Mouse (Mus musculus): ENCODE data around the gene Ddx24. TPM values are rescaled to one million over a fixed set of nuclear protein-coding genes. Genes with fewer than 3 reads are reported as not detected.
"Not testable (repeated sequence)": the region's sequence is repeated elsewhere in the genome, so short reads cannot be mapped to it uniquely, and the experiment has no call there.

The Ddx24 gene
- 85.0 TPM for polyA plus RNA-seq (2012; fragmentation: generic; extraction: Trizol)

GRCm38 (mm10) chr12:103425729-103426470 lies at the start of gene Ddx24:
Gene Ddx24, minus strand, starts transcription at chr12:103425830.
- peaks cover 14% of the 10 kb centered on the region for H3K36me3 ChIP-seq (ENCODE audit: control insufficient read depth, insufficient read depth)
- TF ChIP-seq CEBPB (IDR thresholded peaks at IDR 0.05; ENCODE audit: insufficient read depth, poor library complexity, severe bottlenecking) = no peak
- no peak for TF ChIP-seq TCF3 (IDR thresholded peaks at IDR 0.05; ENCODE audit: insufficient read length, low read depth)
- peak; percentile 53 for TF ChIP-seq SRF (IDR thresholded peaks at IDR 0.05; ENCODE audit: control insufficient read depth, insufficient read length, low read depth)
- TF ChIP-seq MYOD1 (IDR thresholded peaks at IDR 0.05; ENCODE audit: control insufficient read depth in 1 of 3, insufficient read length in 2 of 3, low read depth in 2 of 3) = no peak
- no peak for TF ChIP-seq TCF12 (IDR thresholded peaks at IDR 0.05; ENCODE audit: insufficient read depth, poor library complexity, severe bottlenecking)
- no peak for TF ChIP-seq USF1 (IDR thresholded peaks at IDR 0.05; ENCODE audit: low read depth)
- TF ChIP-seq POLR2A (IDR thresholded peaks at IDR 0.05; ENCODE audit: insufficient read length, low read depth) = peak; percentile 86
- no peak for TF ChIP-seq MYOG (IDR thresholded peaks at IDR 0.05; ENCODE audit: control insufficient read depth in 1 of 3, insufficient read depth in 1 of 3, insufficient read length in 2 of 3, low read depth in 2 of 3)
- TF ChIP-seq REST (IDR thresholded peaks at IDR 0.05; ENCODE audit: insufficient read depth, insufficient read length) = no peak
- TF ChIP-seq POLR2AphosphoS2 (IDR thresholded peaks at IDR 0.05; ENCODE audit: insufficient read length, low read depth) = peak; percentile 85
- H3ac ChIP-seq (ENCODE audit: control insufficient read depth, insufficient read length) = peak within 1 kb of the TSS; percentile 22
- H3K79me2 ChIP-seq (ENCODE audit: control insufficient read depth, insufficient read depth) = peaks cover 46% of the 10 kb centered on the region
- H3K27me3 ChIP-seq (ENCODE audit: control insufficient read depth, insufficient read depth, insufficient read length) = no peaks in the 10 kb centered on the region
- peak within 1 kb of the TSS; percentile 62 for H3K4me3 ChIP-seq
- H3K4me2 ChIP-seq (ENCODE audit: low read depth) = peak within 1 kb of the TSS; percentile 84

- no peak overlapping the region for H3ac ChIP-seq (ENCODE audit: control insufficient read depth, insufficient read length)
- H3K27me3 ChIP-seq (ENCODE audit: control insufficient read depth, insufficient read depth, insufficient read length) = no peaks in the 10 kb centered on the region
- H3K4me3 ChIP-seq = no peak overlapping the region
- no peak for TF ChIP-seq E2F4 (IDR thresholded peaks at IDR 0.05; ENCODE audit: insufficient read depth)
- no peak for TF ChIP-seq REST (IDR thresholded peaks at IDR 0.05; ENCODE audit: insufficient read depth, insufficient read length)
- no peak for TF ChIP-seq SRF (IDR thresholded peaks at IDR 0.05; ENCODE audit: control insufficient read depth, insufficient read length, low read depth)
- no peak for TF ChIP-seq MAX (IDR thresholded peaks at IDR 0.05; ENCODE audit: low read depth)
- no peaks in the 10 kb centered on the region for H3K36me3 ChIP-seq (ENCODE audit: control insufficient read depth, insufficient read depth)
- H3K79me2 ChIP-seq (ENCODE audit: control insufficient read depth, insufficient read depth) = no peaks in the 10 kb centered on the region
- H3K4me2 ChIP-seq (ENCODE audit: low read depth) = no peak overlapping the region
These were observed 48.9 kb upstream of the Ddx24 start for GRCm38 (mm10) chr12:103474481-103474880.

DNA sequence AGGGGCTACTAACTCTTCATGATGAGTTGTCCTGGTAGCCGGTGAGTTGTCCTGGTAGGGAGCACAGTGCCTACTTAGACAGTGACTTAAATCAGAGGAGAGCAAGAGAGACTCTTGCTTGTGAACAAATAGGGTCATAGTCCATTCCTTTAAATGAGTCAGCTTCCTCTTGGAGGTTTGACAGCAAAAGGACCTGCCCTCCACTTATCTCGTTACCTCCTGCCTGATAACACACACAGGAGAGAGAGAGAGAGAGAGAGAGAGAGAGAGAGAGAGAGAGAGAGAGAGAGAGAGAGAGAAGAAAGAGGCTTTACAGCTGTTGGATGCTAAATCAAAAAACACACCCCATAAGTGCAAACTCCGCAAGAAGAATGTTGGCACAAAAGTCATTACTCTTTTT lies 31.5 kb upstream of the Ddx24 start, which contains the start of gene Ifi27l2b:
Ifi27l2b (minus strand) TSS at position 84 of the 400 bp plus-strand sequence.
- Histone ChIP-seq H3K36me3 (ENCODE audit: control insufficient read depth, insufficient read depth) (no peaks in the 10 kb centered on the region), H3K4me3 (no peak within 1 kb of the TSS)
- no peak for TF ChIP-seq MYOD1 (IDR thresholded peaks at IDR 0.05; ENCODE audit: control insufficient read depth in 1 of 3, insufficient read length in 2 of 3, low read depth in 2 of 3)
- TF ChIP-seq POLR2A (IDR thresholded peaks at IDR 0.05; ENCODE audit: insufficient read length, low read depth) = no peak
- no peak for TF ChIP-seq REST (IDR thresholded peaks at IDR 0.05; ENCODE audit: insufficient read depth, insufficient read length)
- TF ChIP-seq MYOG (IDR thresholded peaks at IDR 0.05; ENCODE audit: control insufficient read depth in 1 of 3, insufficient read depth in 1 of 3, insufficient read length in 2 of 3, low read depth in 2 of 3) = no peak
- TF ChIP-seq SRF (IDR thresholded peaks at IDR 0.05; ENCODE audit: control insufficient read depth, insufficient read length, low read depth) = no peak
- no peak for TF ChIP-seq TCF12 (IDR thresholded peaks at IDR 0.05; ENCODE audit: insufficient read depth, poor library complexity, severe bottlenecking)
- TF ChIP-seq E2F4 (IDR thresholded peaks at IDR 0.05; ENCODE audit: insufficient read depth) = no peak
- no peak for TF ChIP-seq TCF3 (IDR thresholded peaks at IDR 0.05; ENCODE audit: insufficient read length, low read depth)
- no peak for TF ChIP-seq CEBPB (IDR thresholded peaks at IDR 0.05; ENCODE audit: insufficient read depth, poor library complexity, severe bottlenecking)
- no peak for TF ChIP-seq POLR2AphosphoS2 (IDR thresholded peaks at IDR 0.05; ENCODE audit: insufficient read length, low read depth)
- no peak for TF ChIP-seq MAX (IDR thresholded peaks at IDR 0.05; ENCODE audit: low read depth)

DNA sequence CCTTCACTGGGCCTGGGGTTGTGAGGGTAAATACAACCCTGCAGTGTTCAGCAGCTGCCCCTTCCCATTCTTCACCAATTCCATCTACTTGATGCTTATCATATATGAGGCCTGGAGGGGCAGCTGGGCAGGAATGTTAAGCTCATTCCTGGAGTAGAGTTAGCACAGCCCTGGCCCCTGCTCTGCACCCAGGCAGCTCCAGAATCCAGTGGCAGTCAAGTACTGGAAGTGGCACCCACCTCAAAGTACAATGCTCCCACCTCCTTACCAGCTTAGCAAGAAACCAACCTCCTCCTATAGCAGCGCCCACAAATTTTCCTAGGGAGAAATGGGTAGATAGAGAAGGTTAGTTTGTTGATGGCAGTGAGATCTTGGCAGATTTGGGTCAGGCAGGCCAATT lies 31.1 kb upstream of the Ddx24 start:
- not testable (repeated sequence) for H3K79me2 ChIP-seq (ENCODE audit: control insufficient read depth, insufficient read depth); H3ac ChIP-seq (ENCODE audit: control insufficient read depth, insufficient read length); H3K36me3 ChIP-seq (ENCODE audit: control insufficient read depth, insufficient read depth); H3K4me2 ChIP-seq (ENCODE audit: low read depth); H3K27me3 ChIP-seq (ENCODE audit: control insufficient read depth, insufficient read depth, insufficient read length); H3K4me3 ChIP-seq

More for the DNA sequence above, 31.5 kb upstream of the Ddx24 start, which contains the start of gene Ifi27l2b:
- Histone ChIP-seq H3K4me2 (ENCODE audit: low read depth) (no peak within 1 kb of the TSS), H3ac (ENCODE audit: control insufficient read depth, insufficient read length) (no peak within 1 kb of the TSS), H3K79me2 (ENCODE audit: control insufficient read depth, insufficient read depth) (no peaks in the 10 kb centered on the region), H3K27me3 (ENCODE audit: control insufficient read depth, insufficient read depth, insufficient read length) (no peaks in the 10 kb centered on the region)

DNA sequence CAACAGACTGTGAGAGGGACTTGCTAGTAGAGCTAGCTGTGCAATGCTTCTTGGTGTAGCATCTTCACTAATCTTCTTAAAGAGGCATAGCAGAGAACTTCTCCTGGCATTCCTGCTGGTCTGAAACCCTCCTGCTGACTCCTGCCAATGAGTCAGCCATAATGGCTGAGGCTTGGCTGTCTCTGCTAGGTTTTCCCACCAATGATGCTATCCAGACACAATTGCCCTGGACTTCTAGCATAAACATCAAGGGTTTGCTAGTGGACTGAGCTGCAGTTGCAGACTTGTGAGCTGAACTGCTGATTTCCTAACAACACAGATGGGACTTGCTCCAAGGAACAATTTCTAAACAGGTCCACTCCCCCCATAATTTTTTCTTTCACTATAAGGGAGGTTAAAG lies 27.7 kb upstream of the Ddx24 start:
- no peak overlapping the region for H3ac ChIP-seq (ENCODE audit: control insufficient read depth, insufficient read length)
- no peaks in the 10 kb centered on the region for H3K79me2 ChIP-seq (ENCODE audit: control insufficient read depth, insufficient read depth)
- no peak overlapping the region for H3K4me2 ChIP-seq (ENCODE audit: low read depth)
- H3K4me3 ChIP-seq = no peak overlapping the region
- no peaks in the 10 kb centered on the region for H3K36me3 ChIP-seq (ENCODE audit: control insufficient read depth, insufficient read depth)
- no peaks in the 10 kb centered on the region for H3K27me3 ChIP-seq (ENCODE audit: control insufficient read depth, insufficient read depth, insufficient read length)
- TF ChIP-seq MAX (IDR thresholded peaks at IDR 0.05; ENCODE audit: low read depth) = no peak
- TF ChIP-seq E2F4 (IDR thresholded peaks at IDR 0.05; ENCODE audit: insufficient read depth) = no peak
- TF ChIP-seq REST (IDR thresholded peaks at IDR 0.05; ENCODE audit: insufficient read depth, insufficient read length) = no peak
- TF ChIP-seq POLR2A (IDR thresholded peaks at IDR 0.05; ENCODE audit: insufficient read length, low read depth) = no peak
- TF ChIP-seq TCF12 (IDR thresholded peaks at IDR 0.05; ENCODE audit: insufficient read depth, poor library complexity, severe bottlenecking) = no peak
- no peak for TF ChIP-seq SRF (IDR thresholded peaks at IDR 0.05; ENCODE audit: control insufficient read depth, insufficient read length, low read depth)
- no peak for TF ChIP-seq POLR2AphosphoS2 (IDR thresholded peaks at IDR 0.05; ENCODE audit: insufficient read length, low read depth)
- no peak for TF ChIP-seq CEBPB (IDR thresholded peaks at IDR 0.05; ENCODE audit: insufficient read depth, poor library complexity, severe bottlenecking)
- no peak for TF ChIP-seq TCF3 (IDR thresholded peaks at IDR 0.05; ENCODE audit: insufficient read length, low read depth)
- TF ChIP-seq USF1 (IDR thresholded peaks at IDR 0.05; ENCODE audit: low read depth) = no peak
- no peak for TF ChIP-seq MYOD1 (IDR thresholded peaks at IDR 0.05; ENCODE audit: control insufficient read depth in 1 of 3, insufficient read length in 2 of 3, low read depth in 2 of 3)
- no peak for TF ChIP-seq MYOG (IDR thresholded peaks at IDR 0.05; ENCODE audit: control insufficient read depth in 1 of 3, insufficient read depth in 1 of 3, insufficient read length in 2 of 3, low read depth in 2 of 3)
